Mouse (Mus musculus) cerebellum, adult 2 months (tissue): ENCODE results near the gene Grin2c. TPM values are rescaled to one million over a fixed set of nuclear protein-coding genes. Genes with fewer than 3 reads are reported as not detected.

Experiments used
- DNase-seq, 2 experiments: peaks; one replicate each; pipeline ENCODE4 v3.0.0; 2021
- H3K27ac ChIP-seq: fragments of 200-500 bp; 2 replicates; pipeline ENCODE4 v1.5.1; 2012; ENCODE audit warnings: low read length, control low read depth, inconsistent platforms; ENCODE audit not compliant: insufficient read depth
- H3K27me3 ChIP-seq: fragments of 200-500 bp; 2 replicates; pipeline ENCODE4 v1.6.1; 2012; ENCODE audit warnings: inconsistent platforms, mild to moderate bottlenecking, low read length, moderate library complexity; ENCODE audit not compliant: control insufficient read depth, insufficient read depth
- H3K4me1 ChIP-seq: fragments of 200-500 bp; 2 replicates; pipeline ENCODE4 v1.6.1; 2011; ENCODE audit warnings: low read length; ENCODE audit not compliant: control insufficient read depth, insufficient read depth
- H3K4me3 ChIP-seq: fragments of 200-500 bp; replicated peaks from 2 replicates; pipeline ENCODE3; 2011; ENCODE audit warnings: mild to moderate bottlenecking, low read depth, low read length, control low read depth; ENCODE audit not compliant: insufficient read depth
- CTCF ChIP-seq: fragments of 200-500 bp; IDR thresholded peaks from 2 replicates; pipeline ENCODE4 v1.5.1; 2011; ENCODE audit warnings: low read depth, mild to moderate bottlenecking, control low read depth, low read length, moderate library complexity, borderline replicate concordance; ENCODE audit not compliant: insufficient read depth
- POLR2A ChIP-seq: fragments of 200-500 bp; IDR thresholded peaks from 2 replicates; pipeline ENCODE4 v1.6.1; 2011; ENCODE audit warnings: low read length, control low read depth, borderline replicate concordance; ENCODE audit not compliant: insufficient read depth
- WGBS: fragments of 180-500 bp; shearing (Covaris S2); methylation state at CpG from one replicate; pipeline ENCODE4 v1.1.7; 2018; 5-methylcytosine and 5-hydroxymethylcytosine counted together
- polyA plus RNA-seq: library from polyadenylated mRNA; depleted of rRNA; stranded (reverse); fragments of >200 nt; gene quantifications from 2 replicates; pipeline ENCODE4 v1.2.3, GENCODE M21; 2012

The Grin2c gene
- polyA plus RNA-seq, 1 experiment, result 249 TPM

DNA sequence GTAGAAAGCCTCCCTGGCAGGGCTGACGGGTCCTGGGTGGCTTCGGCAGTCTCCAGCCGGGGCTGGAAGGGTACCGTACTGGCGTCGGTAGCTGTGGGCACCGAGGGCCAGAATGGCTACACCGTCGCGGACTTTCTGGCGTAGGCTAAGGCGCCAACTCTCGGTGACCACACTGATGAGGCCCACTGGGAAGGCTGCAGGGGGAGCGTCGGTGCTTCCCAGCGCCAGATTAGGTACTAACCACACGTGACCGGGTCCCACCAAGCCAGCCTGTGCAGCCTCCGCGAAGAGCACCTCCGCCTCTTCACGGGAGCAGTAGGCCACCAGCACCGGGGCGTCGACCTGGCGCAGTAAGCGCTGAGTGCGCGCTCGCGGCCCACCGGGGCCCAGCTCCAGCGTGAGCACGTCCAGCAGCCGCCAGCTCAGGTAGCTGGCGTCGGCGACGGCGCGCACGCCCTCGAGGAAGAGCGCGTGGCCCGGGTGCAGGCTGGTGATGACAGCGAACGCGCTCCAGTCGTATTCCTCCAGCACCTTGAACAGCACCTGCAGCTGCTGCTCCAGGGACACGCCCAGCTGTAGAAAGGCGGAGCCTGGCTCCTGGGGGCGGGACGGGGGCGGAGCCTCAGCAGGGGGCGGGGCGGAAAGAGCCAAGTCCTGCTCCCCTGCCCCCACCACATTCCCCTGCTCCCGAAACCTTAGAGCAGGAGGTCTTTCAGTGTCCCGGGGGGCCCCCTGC, 9.1 kb downstream of the Grin2c start:
- H3K4me3 ChIP-seq, result no peak overlapping the region
- no peak overlapping the region for H3K27ac ChIP-seq
- TF ChIP-seq POLR2A (no peak), CTCF (no peak)
- no peak for DNase-seq
- 19% methylated on average over 59 of the region's 59 CpGs for WGBS
- no peaks in the 10 kb centered on the region for H3K27me3 ChIP-seq
- H3K4me1 ChIP-seq, result peaks cover 44% of the 10 kb centered on the region

DNA sequence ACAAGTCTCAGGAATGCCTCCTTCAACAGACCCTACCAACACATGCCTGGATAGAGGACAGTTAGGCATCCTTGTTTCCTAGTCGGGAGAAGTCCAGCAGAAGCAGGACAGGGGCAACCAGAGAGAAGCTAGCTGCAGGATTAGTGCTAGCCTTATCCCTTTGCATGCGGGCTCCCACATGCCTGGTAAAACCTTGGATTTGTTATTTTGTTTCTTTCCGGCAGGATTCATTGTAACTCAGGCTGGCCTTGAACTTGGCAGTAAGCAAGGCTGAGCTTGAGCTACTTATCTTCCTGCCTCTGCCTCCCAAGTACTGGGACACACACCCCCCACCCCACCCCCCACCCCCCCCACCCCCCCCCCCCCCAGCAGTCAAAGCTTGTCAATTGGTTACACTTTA, 15.8 kb downstream of the Grin2c start:
- TF ChIP-seq POLR2A (no peak), CTCF (no peak)
- Histone ChIP-seq H3K4me1 (peaks cover 49% of the 10 kb centered on the region), H3K4me3 (no peak overlapping the region), H3K27ac (no peak overlapping the region), H3K27me3 (no peaks in the 10 kb centered on the region)
- WGBS, result 68% methylated on average over 3 of the region's 3 CpGs
- no peak for DNase-seq

- DNase-seq, result no peak
- WGBS, result 16% methylated on average over 36 of the region's 36 CpGs
- H3K27me3 ChIP-seq, result no peaks in the 10 kb centered on the region
Observed at GRCm38 (mm10) chr11:115250405-115251090, 16.5 kb downstream of the Grin2c start.

DNA sequence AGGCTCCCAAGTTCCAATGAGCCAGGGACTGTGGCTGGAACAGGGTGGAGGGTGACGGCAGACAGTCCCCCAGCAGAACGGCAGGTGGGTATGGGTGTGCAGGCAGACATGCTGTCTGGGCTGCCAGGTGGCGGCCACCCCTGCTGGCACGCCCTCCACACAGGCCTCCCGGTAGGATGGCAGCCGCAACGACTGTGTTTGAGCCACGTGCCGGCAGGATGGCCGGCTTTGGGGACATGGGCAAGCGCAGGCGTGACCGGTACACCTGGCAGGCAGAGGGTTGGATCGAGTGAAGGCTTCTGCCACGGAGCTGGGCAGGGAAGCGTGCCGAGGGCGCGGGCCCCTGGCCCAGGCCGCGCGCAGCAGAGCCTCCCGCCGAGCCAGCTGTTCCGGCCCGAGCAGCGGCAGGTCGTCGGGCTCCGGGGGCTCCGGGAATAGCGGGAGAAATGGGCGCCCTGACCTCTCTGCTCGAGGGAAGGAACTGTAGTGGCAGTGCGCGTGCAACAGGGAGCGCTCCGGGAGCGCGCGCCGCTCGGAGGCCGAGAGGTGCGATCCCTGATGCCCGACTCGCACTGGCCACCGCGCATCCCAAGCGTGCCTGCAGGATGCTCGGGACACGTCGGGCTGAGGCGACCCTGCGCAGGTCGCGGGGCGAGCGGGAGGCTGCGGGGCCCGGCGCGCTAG, 17.2 kb downstream of the Grin2c start:
- no peak overlapping the region for H3K4me3 ChIP-seq
- H3K4me1 ChIP-seq, result peaks cover 57% of the 10 kb centered on the region
- no peak for TF ChIP-seq CTCF
- no peak for TF ChIP-seq POLR2A
- H3K27me3 ChIP-seq, result no peaks in the 10 kb centered on the region
- 7% methylated on average over 63 of the region's 63 CpGs for WGBS
- peak; percentile 63 to 74 for DNase-seq
- H3K27ac ChIP-seq, result peak overlapping the region; percentile 6; the same call in 1 of the 2 replicates

More at GRCm38 (mm10) chr11:115250405-115251090, 16.5 kb downstream of the Grin2c start:
- TF ChIP-seq CTCF, result no peak
- TF ChIP-seq POLR2A, result no peak
- H3K27ac ChIP-seq, result peak overlapping the region; percentile 6; the same call in 1 of the 2 replicates
- peaks cover 50% of the 10 kb centered on the region for H3K4me1 ChIP-seq
- no peak overlapping the region for H3K4me3 ChIP-seq

DNA sequence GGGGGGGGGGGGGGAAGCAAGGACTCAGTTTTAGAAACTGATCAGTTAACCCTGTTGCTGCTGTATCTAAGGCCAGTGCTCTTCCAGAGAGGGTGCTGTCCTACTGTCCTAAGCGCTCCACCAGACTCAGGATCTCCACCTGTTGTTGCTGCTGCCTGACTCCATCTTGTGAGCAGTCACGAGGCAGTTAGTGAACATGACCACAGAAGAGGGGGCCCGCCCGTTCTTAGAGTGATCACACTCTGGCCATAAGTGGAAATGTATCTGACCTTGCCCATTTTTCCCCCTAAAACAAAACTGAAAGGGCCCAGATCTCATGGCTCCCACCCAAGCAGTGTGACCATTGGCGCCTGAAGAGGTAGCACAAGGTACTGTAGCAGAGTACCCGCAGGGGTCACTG, 19.1 kb downstream of the Grin2c start:
- Histone ChIP-seq H3K4me1 (peaks cover 65% of the 10 kb centered on the region), H3K27me3 (no peaks in the 10 kb centered on the region), H3K4me3 (no peak overlapping the region), H3K27ac (peak overlapping the region; percentile 14; the same call in 1 of the 2 replicates)
- WGBS, result 60% methylated on average over 6 of the region's 6 CpGs
- TF ChIP-seq CTCF (no peak), POLR2A (no peak)
- no peak for DNase-seq

- 30% methylated on average over 3 of the region's 3 CpGs for WGBS
- no peak for TF ChIP-seq POLR2A
- TF ChIP-seq CTCF, result no peak
- peaks cover 65% of the 10 kb centered on the region for H3K4me1 ChIP-seq
- H3K27me3 ChIP-seq, result no peaks in the 10 kb centered on the region
- H3K4me3 ChIP-seq, result no peak overlapping the region
- DNase-seq, result no peak
- peak overlapping the region; percentile 86 for H3K27ac ChIP-seq
Observed at GRCm38 (mm10) chr11:115247240-115247639, 19.8 kb downstream of the Grin2c start.

GRCm38 (mm10) chr11:115246386-115246785, 20.7 kb downstream of the Grin2c start:
- Histone ChIP-seq H3K27me3 (no peaks in the 10 kb centered on the region), H3K4me3 (no peak overlapping the region), H3K27ac (peak overlapping the region; percentile 86), H3K4me1 (peaks cover 69% of the 10 kb centered on the region)
- TF ChIP-seq POLR2A (no peak; the same call in 1 of the 2 replicates), CTCF (no peak)
- peak; percentile 76 to 80 for DNase-seq
- WGBS, result 8% methylated on average over 8 of the region's 8 CpGs
